Mouse (Mus musculus) megakaryocyte, embryonic 14.5 days (primary cell): ENCODE measurements around the gene Pttg1. TPM values are rescaled to one million over a fixed set of nuclear protein-coding genes. Genes with fewer than 3 reads are reported as not detected.

Source experiments
- H3K27me3 ChIP-seq: replicated peaks from 2 replicates; pipeline ENCODE3; 2012; ENCODE audit warnings: inconsistent platforms
- H3K36me3 ChIP-seq: replicated peaks from 2 replicates; pipeline ENCODE3; 2012; ENCODE audit warnings: low read length, inconsistent platforms, mixed read lengths
- H3K4me1 ChIP-seq: 2 replicates; pipeline ENCODE4 v1.6.1; 2012; ENCODE audit warnings: inconsistent platforms
- H3K4me3 ChIP-seq: replicated peaks from 2 replicates; pipeline ENCODE3; 2012; ENCODE audit warnings: moderate library complexity, mild to moderate bottlenecking, inconsistent platforms
- H3K9me3 ChIP-seq: 2 replicates; pipeline ENCODE4 v1.6.1; 2012; ENCODE audit warnings: inconsistent platforms
- FLI1 ChIP-seq: IDR thresholded peaks from 2 replicates; pipeline ENCODE4 v1.6.1; 2012; ENCODE audit warnings: low read length, inconsistent platforms, mixed read lengths
- GATA1 ChIP-seq: IDR thresholded peaks from 3 replicates; pipeline ENCODE4 v1.6.1; 2012; ENCODE audit warnings: mixed read lengths, low read length, inconsistent platforms, borderline replicate concordance
- polyA plus RNA-seq: library from polyadenylated mRNA; stranded (reverse); fragments of >175 nt; gene quantifications from 2 replicates; pipeline ENCODE4 v1.2.3, GENCODE M21; 2012; ENCODE audit warnings: low replicate concordance; ENCODE audit not compliant: insufficient read depth

Pttg1 gene
- polyA plus RNA-seq, result 2.9 and 24.0 TPM in 2 replicates

- TF ChIP-seq FLI1 (no peak), GATA1 (no peak)
Measured at GRCm38 (mm10) chr11:43425824-43426413, at the start of gene Pttg1. TSS of gene Pttg1 (minus strand) at chr11:43426251.

GRCm38 (mm10) chr11:43474225-43474774, 48.2 kb upstream of the Pttg1 start, which contains the start of gene C1qtnf2:
TSS of gene C1qtnf2 (plus strand) at chr11:43474276.
- H3K36me3 ChIP-seq, result no peaks in the 10 kb centered on the region
- H3K27me3 ChIP-seq, result peaks cover 22% of the 10 kb centered on the region
- H3K4me3 ChIP-seq, result peak within 1 kb of the TSS; percentile 86
- no peak for TF ChIP-seq GATA1
- TF ChIP-seq FLI1, result no peak
- no peaks in the 10 kb centered on the region for H3K9me3 ChIP-seq
- peaks cover 30% of the 10 kb centered on the region for H3K4me1 ChIP-seq

More at GRCm38 (mm10) chr11:43425824-43426413, at the start of gene Pttg1:
- peak within 1 kb of the TSS; percentile 97 for H3K4me3 ChIP-seq
- peaks cover 34% of the 10 kb centered on the region for H3K4me1 ChIP-seq
- H3K9me3 ChIP-seq, result no peaks in the 10 kb centered on the region
- no peaks in the 10 kb centered on the region for H3K27me3 ChIP-seq
- H3K36me3 ChIP-seq, result peaks cover 40% of the 10 kb centered on the region

DNA sequence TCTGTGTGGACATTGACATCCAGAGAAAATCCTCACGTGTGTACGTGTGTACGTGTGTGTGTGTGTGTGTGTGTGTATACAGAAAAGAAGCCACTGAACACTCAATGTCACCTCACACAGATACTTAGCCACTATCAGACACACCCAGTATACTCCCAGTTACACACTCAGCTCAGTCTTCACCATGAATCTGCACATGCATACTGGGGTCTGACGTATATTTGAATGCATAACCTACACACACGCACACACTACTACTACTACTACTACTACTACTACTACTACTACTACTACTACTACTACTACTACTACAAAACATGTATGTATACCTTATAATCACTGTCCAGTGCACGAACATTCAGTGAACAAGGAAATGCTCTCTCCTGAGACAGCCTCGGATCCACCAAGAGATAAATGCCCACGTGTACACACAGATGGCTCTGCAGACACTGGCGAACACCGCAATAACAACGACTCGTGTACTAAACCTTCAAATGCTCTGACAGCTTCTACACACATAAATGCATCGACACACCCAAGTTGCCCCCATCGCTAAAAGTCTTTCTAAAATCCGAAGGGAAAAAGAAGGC, 47.7 kb upstream of the Pttg1 start:
- H3K27me3 ChIP-seq, result peaks cover 19% of the 10 kb centered on the region
- no peaks in the 10 kb centered on the region for H3K36me3 ChIP-seq
- peaks cover 31% of the 10 kb centered on the region for H3K4me1 ChIP-seq
- H3K9me3 ChIP-seq, result no peaks in the 10 kb centered on the region
- peak overlapping the region; percentile 86 for H3K4me3 ChIP-seq
- no peak for TF ChIP-seq GATA1
- TF ChIP-seq FLI1, result no peak

DNA sequence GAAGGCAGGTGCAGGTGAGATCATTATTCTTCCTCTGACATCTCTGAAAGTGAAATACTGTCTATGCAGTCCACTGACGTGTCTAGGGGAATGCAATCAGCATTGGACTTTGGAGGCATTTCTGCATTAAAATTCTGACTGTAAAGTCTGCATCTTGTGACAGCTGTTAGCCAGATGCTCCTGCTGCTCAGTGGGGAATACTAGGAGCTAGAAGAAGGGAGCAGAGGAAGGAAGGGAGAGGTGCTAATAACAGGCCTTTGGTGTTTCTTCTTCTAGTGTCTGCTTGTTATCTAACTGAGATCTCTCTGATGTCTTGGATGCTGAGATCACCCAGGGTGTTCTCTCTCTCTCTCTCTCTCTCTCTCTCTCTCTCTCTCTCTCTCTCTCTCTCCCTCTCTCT, 47.1 kb upstream of the Pttg1 start:
- peaks cover 31% of the 10 kb centered on the region for H3K4me1 ChIP-seq
- H3K36me3 ChIP-seq, result no peaks in the 10 kb centered on the region
- H3K9me3 ChIP-seq, result no peaks in the 10 kb centered on the region
- TF ChIP-seq GATA1, result no peak
- TF ChIP-seq FLI1, result no peak
- no peak overlapping the region for H3K4me3 ChIP-seq
- H3K27me3 ChIP-seq, result peaks cover 20% of the 10 kb centered on the region

DNA sequence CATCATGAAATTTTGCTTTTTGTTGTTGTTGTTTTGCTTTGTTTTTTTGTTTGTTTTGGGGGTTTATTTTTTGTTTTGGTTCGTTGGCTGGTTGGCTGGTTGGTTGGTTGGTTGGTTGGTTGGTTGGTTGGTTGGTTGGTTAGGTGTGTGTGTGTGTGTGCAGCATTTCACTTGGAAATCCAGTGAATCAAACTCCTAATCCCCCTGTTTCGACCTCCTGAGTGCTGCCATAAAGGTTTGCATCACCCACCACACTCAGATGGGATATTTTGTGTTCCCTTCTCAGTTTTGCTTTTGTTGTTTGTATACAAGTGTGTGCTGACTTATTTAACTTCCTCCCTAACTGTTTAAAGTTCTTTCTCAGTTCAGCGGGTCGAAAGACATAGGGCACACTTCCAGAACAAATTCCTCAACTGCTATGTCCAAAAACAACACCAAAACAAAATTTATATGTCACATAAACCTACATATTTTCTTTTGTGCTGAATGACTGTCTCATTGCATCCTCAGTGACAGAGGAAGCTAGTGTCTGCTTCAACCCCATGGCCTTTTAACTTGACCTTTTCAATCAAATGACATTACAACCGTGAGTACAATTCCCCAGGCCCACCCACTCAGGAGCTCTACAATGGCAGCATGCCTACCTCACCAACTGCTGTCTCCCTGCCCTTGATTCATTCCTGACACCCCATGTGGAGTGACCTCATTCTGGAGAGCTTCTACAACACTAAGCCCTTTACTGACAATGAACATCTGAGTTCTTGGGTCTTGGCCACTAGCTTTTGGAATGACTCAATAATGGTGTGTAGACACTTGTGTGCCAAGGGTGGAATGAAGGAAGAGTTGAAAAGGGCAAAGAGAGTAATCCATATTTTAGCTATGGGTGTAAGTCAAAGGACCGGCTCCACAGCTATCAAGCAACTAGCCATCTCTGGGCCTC, 45.1 kb upstream of the Pttg1 start:
- no peaks in the 10 kb centered on the region for H3K36me3 ChIP-seq
- no peak overlapping the region for H3K4me3 ChIP-seq
- H3K9me3 ChIP-seq, result no peaks in the 10 kb centered on the region
- no peak for TF ChIP-seq FLI1
- TF ChIP-seq GATA1, result no peak
- peaks cover 20% of the 10 kb centered on the region for H3K27me3 ChIP-seq
- peaks cover 31% of the 10 kb centered on the region for H3K4me1 ChIP-seq

DNA sequence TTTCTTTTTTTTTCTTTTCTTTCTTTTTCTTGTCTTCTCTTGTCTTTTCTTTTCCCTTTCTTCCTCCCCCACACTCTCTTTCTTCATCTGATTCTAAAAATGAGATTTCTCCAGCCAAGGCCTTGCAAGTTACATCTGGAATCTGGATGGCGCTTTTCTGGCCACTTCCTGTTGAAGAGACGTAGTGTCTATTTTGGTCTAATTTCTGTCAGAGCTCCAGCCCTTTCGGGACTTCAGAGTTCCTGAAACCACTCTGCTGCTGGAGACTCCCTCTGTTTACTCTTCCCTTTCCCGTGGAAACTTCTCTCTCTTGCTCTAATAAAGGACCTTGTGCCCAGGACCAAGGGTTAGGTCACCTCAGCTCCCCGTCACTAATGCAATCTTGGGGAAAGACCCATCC, 44.1 kb upstream of the Pttg1 start:
- Histone ChIP-seq H3K4me3 (peak overlapping the region; percentile 62), H3K27me3 (peaks cover 16% of the 10 kb centered on the region), H3K4me1 (peaks cover 29% of the 10 kb centered on the region), H3K9me3 (no peaks in the 10 kb centered on the region), H3K36me3 (no peaks in the 10 kb centered on the region)
- TF ChIP-seq GATA1 (no peak), FLI1 (no peak)

GRCm38 (mm10) chr11:43463204-43463603, 37.2 kb upstream of the Pttg1 start:
- no peak for TF ChIP-seq FLI1
- TF ChIP-seq GATA1, result no peak
- Histone ChIP-seq H3K36me3 (no peaks in the 10 kb centered on the region), H3K4me1 (no peaks in the 10 kb centered on the region), H3K4me3 (no peak overlapping the region), H3K27me3 (peaks cover 3% of the 10 kb centered on the region), H3K9me3 (peaks cover 11% of the 10 kb centered on the region)

- Histone ChIP-seq H3K9me3 (no peaks in the 10 kb centered on the region), H3K4me3 (no peak overlapping the region), H3K36me3 (peaks cover 10% of the 10 kb centered on the region), H3K27me3 (no peaks in the 10 kb centered on the region), H3K4me1 (peaks cover 32% of the 10 kb centered on the region)
- TF ChIP-seq FLI1 (no peak), GATA1 (no peak)
Measured at GRCm38 (mm10) chr11:43452266-43452665, 26.2 kb upstream of the Pttg1 start.

GRCm38 (mm10) chr11:43451322-43451721, 25.3 kb upstream of the Pttg1 start:
- TF ChIP-seq GATA1, result no peak
- no peak for TF ChIP-seq FLI1
- Histone ChIP-seq H3K4me1 (peaks cover 35% of the 10 kb centered on the region), H3K27me3 (no peaks in the 10 kb centered on the region), H3K36me3 (peaks cover 19% of the 10 kb centered on the region), H3K4me3 (no peak overlapping the region), H3K9me3 (no peaks in the 10 kb centered on the region)
